Mouse (Mus musculus) MN1 (cell line): ENCODE data around the gene Nsl1.
"Not testable (repeated sequence)": the region's sequence is repeated elsewhere in the genome, so short reads cannot be mapped to it uniquely, and the experiment has no call there.

Experiments
- DNase-seq: peaks from one replicate; pipeline ENCODE4 v3.0.0-alpha.2; 2016; ENCODE audit warnings: low spot score

The Nsl1 gene

DNA sequence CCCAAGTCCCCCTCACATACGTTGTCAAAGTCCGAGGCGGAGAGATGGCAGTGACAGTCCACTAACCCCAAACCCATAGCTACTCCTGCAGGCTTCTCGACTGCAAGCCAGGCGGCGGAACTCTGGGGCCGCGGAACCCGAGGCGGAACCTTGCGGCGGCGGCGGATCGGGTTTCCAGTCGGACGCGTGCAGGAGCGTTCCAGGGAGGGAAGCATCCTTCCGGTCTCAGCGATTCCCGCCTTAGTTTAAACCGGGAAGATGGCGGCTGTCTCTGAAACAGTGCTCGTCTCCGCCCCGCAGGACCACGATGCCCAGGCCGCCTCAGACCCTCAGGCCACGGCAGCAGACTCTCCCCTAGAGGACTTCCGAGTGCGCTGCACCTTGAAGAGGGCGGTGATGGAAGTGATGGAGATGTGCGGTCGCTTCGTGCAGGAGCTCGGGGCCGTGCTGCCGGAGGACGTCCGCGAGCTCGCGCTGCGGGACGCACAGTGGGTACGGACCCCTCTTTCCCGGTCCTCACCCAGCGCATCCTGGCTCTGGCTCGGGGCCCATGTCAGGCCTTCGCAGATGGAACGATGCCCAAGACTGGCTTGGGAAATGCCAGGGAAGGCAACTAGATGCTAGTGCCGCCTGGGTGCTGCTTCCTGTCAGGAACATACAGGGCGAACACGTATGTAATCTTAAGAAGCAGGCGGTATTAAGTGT, at the start of gene Nsl1, which contains the start of gene Tatdn3:
Gene Nsl1 (plus strand): TSS at position 232 of the 705 bp plus-strand sequence.
Gene Tatdn3 (minus strand): TSS at position 152 of the 705 bp plus-strand sequence.
- DNase-seq, result peak; percentile 94

DNA sequence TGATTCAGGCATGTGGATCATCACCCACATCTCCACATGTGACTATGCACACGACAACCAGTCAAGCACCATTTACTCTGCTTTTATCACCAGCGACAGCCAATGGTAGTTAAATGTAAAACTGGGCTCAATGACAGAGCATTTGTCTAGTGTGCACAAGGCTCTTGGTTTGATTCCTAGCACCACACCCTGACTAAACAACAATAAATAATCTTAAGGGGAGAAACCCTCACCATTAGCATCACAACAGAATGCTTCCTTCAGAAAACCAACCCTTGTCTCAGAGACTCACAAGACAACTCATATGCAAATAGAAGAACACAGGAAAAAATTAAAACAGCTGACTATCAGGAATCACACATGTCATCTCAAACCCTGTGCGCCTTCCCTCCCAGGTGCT, 48.5 kb upstream of the Nsl1 start:
- no peak for DNase-seq

DNA sequence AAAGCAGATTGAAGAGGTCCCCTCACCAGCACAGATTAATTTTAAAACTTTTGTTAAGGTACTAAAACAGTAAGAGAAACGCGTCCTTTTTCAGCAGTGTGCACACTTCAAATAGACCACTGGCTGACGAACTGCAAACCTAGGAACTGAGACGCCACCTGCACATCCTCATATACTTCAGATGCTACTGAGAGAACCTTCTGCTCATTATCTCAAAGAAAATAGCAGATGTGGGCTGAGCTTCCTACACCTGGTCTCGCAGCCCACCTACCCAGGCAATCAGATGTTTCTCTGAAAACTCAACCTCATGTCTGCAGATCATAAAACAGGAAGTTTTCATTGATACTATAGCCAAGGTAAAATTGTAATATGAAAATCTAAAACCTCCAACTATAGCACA, 43.0 kb upstream of the Nsl1 start:
- DNase-seq, result no peak

DNA sequence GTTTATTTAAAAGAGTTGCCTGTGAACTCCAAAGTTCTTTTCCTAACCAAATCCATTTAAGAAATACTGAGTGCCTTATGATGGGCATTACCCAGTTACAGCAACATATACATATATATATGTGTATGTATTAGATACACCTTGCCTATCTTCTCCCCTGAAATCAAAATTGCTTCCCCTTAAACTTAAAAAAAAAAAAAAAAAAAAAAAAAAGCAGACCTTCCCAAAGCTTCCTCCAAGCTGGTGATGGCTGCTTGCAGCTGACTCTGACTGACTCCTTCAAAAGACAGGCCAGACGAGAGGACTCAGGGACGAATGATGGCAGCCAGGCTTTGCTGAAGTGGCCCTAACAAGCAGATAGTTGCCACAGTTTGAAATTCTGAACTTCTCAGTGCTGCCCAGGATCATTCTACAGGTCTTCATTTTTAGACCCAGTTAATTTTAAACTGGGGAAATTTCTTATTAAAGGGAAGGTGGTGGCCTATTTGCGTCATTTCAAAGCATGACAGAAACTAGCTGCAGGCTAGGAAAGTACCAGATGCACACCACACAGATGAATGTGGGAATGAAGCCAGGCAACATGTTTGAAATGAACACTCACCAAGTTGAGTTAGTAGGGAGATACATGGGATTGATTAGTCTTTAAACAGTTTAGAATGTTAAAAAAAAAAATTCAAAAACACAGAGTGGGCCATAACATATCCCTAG, 42.4 kb upstream of the Nsl1 start:
- DNase-seq, result no peak

DNA sequence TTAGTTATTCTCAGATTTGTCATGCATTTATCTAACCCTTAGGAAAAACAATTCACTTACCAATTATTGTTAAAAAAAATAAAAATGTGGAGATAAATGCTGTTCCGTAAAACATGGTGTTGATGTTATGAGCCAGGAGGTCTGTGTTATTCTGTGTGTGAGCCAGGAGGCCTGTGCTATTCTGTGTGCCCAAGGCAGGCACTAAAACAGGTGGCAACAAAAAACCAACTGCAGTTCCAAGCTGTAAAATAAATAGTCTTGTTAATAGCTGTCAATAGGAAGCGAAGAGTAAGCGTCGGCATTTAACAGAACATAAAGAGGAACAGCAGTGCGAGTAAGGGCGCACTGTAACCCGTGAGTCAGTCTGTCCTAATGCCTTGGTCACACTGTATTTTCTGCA, 41.8 kb upstream of the Nsl1 start:
- no peak for DNase-seq

DNA sequence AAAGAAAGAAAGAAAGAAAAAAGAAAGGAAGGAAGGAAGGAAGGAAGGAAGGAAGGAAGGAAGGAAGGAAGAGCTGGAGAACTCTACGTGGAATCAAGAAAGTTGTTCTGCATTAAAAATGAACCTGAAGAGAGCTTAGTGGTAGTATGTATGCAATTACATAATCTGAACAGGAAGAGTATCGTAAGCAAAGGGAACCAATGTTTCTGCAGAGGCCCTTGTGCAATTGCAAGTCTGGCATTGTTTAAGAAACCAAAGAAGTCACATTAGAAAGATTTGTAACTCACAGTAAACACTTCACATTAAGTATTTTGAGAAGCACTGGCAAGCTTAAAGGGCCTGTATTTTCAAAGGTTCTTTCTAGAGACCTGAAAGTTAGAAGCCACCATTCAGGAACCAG, 39.7 kb upstream of the Nsl1 start:
- DNase-seq, result no peak

DNA sequence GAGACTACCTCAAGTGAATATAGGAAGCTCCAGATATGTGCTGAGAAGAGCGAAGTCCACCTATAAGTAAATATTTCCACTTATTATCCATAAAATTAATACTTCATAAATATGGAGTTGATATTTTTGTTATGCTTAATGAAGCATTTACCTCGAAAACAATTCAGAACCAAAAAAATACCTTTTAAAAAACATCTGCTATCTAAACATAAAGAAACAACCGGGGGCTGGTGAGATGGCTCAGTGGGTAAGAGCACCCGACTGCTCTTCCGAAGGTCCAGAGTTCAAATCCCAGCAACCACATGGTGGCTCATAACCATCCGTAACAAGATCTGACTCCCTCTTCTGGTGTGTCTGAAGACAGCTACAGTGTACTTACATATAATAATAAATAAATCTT, 39.0 kb upstream of the Nsl1 start:
- not testable (repeated sequence) for DNase-seq

DNA sequence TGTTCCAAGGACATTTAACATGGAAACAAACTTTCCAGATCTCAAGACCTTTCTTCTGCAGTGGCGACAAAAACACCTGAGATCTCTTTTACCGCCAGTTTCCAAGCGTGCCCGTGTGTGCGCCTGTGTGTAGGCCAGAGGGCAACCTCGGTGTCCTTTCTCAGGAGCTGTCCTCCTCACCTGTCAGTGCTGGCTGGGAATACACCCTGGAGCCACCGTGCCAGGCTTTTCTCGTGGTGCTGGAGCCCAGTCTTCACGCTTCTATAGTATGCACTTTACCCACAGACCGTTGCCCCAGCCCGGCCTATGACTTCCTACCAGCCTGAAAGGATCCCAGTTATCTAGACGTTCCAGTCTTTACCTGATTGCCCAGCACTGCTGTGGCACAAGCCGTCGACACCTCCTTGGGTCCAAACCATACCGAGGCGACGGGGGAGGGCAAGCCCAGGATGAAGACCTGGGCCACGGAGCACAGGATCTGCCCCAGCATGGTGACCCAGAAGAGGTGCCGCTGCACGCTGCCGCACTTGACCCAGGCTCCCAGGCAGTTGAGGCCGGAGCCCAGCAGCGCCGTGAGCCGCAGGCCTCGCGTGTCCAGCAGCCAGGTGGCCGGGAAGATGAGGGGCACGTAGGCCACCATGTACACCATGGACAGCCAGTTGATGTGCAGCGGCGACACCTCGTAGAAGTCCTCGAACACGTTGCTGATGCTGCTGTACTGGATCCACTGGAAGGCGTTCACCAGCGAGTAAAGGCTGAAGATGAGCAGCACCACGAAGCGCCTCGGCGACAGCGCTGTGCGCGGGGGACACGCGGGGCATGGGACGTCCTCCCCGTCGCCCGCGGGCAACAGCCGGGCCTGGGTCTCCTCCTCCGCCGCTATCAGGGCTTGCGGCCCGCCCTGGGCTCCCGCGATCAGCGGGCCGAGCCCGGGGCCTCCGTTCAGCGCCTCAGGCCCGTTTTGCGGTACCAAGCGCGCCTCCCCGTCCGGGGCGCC, 37.5 kb upstream of the Nsl1 start:
- DNase-seq, result peak; percentile 52

DNA sequence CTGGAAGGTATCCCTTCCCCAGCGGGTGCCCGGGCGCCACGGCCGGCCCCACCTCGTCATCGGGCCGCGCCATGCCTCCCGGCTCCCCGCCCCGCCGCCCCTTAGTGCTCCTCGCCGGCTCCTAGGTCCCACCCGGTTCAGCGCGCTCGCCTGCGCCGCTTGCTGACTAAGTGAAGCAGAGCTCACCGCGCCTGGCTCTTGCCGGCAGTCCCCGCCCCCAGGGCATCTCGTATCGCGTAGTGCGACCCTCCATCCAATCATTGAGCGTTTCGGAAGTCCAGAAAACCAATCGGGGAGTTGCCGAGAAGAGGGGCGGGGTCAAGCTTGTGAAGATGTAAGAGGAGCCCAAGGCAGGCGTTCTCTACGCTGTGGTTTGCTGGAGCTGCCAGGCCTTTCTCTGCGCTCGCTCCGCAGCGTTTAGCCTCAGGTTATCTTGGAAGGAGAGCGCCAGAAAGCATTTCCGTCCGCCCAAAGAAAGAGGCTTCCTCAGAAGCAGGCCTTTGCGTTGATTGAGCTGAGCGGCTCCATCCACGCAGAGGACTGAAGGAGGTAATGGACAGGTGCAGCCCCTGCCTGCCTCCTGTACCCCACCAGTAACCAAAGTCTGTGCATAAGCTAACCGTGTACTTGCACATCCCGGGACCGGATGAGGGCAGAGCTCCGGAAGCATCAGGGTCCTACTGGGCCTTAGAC, 36.6 kb upstream of the Nsl1 start, which contains the start of gene Flvcr1:
Gene Flvcr1 (minus strand): TSS at position 138 of the 693 bp plus-strand sequence.
- DNase-seq, result peak; percentile 99

DNA sequence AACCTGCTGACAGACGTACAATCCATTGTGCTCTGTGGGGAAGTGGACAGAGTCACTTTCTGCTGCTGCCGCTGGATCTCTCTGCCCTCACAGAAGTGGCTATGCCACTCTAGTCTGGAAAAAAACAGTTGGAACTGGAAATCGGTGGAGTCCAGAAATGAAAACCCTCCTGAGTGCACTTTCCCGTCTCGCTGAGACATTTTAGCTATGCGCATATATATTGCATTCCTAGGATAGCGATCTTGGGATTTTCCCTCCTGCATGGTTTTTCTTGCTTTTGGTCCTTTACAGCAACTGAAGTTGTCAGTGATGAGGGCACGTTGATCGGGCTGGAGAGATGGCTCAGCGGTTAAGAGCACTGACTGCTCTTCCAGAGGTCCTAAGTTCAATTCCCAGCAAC, 32.6 kb upstream of the Nsl1 start:
- no peak for DNase-seq

DNA sequence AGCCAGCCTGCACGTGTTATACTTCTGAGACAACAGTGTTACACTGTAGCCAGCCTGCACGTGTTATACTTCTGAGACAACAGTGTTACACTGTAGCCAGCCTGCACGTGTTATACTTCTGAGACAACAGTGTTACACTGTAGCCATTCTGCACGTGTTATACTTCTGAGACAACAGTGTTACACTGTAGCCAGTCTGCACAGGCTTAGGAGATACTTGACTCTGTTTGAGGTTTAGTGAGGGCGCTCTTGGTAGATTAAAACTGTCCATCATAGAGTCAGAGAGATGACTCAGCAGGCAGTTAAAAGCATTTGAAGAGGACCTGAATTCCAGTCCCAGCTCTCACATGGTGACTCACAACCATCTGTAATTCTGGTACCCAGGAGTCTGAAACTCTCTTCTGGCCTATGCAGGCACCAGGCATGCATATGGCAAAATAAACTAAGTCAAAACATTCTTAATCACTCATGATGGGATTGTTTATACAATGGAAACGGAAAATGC, 31.8 kb upstream of the Nsl1 start:
- peak; percentile 36 for DNase-seq

DNA sequence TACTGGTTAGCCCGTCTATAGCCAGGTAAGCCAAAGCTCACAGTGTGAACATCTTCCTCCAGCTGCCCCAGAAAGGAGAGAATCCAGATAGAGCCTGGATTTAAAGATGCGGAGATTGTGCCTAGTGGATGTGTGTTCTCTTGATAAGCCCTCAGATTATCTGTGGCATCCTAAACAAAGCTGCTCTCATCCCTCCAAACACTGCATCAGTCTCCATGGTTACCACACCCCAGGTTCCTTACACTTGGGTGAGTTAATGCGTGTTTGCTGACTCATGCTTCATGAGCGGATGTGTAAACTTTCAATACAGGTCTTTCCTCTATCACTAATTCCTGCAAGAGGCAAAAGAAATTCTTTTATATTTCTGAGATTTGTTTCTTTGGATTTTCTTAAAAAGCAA, 27.2 kb upstream of the Nsl1 start:
- peak; percentile 62 for DNase-seq

DNA sequence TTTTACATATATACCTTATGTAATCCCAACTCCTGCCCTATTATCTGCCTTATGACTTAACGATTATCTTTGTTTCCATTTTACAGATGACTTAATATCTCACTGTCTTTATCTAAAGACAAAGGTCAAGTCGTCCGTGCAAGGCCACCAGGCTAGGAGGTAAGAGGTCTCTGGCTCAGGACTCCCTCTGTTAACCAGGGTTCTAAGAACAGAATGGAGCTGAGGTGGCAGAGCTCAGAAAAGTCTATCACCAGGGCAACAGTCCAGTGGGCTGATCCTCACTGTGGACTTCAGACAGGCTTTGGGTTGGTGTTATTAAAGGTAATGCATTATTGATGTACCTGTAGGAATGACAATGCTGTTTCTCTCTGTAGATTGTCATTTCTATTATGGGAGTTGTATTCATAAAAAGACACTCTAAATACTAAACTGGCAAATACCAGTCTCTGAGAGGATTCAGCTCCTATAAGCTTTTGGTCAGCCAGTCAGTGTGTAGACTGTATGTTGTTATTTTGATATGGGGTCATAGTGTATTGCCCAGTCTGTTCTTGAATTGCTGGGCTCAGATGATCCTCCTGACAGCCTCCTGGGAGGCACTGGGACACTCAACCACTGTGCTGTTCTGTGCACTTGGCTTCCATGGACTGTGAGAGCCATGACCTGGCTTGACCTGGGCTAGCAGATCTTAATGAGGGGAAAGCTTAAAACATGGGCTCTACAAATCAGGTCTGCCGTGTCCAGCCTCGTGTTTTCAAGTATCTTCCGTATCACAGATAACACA, 26.1 kb upstream of the Nsl1 start, which contains the start of gene Spata45:
Gene Spata45 (plus strand): TSS at position 86 of the 781 bp plus-strand sequence.
- DNase-seq, result no peak

DNA sequence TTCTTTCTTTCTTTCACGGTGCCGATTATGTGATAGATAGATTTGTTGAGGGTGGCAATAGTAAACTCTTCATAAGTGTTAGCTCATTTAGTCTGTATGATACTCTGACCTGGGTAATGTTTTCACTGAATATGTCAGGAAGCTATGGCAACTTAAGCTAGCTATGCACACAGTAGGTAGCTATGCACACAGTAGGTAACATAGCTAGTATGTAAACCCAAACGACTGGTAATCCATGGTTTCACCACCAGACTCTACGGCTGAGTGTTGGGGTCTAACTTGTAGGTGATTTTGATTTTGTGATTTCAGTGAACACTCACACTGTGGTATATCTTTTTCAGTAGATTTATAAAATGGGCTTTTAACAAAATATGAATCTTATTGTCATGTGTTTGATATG, 24.8 kb upstream of the Nsl1 start:
- no peak for DNase-seq

DNA sequence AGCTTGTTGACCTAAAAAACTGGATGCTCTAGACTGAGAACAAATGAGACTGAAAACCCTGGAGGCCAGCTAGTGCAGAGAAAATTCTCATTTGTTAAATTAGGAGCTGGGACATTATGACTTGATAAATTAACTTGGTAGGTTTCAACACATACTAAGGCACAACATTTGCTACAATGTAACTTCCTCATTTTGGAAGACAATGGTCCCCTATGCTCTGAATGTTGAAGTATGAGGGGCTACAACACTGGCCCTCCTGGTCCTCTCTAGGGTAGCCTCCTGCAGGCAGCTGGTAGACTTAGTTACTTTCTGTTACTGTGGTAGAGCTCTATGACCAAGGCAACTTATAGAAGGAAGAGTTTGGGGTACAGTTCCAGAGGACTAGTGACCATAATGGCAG, 21.5 kb upstream of the Nsl1 start:
- no peak for DNase-seq

DNA sequence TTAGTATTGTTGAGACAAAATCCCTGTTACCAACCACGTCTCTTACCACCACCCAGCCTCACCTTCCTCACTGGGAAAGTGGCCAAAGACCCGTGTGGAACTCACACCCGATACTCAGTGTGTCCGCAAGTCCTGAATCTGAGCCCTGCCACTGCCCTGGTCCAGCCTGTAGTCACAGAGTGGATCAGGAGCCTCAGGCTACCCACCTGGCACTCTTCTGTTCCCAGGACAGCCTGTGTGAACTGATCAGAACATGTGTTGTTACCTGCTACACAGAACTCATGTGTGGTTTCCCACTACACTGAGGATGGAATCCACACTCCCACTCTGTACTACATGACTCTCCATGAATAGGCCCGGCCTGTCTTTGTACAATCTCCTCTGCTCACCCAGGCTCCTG, 20.7 kb upstream of the Nsl1 start:
- no peak for DNase-seq

DNA sequence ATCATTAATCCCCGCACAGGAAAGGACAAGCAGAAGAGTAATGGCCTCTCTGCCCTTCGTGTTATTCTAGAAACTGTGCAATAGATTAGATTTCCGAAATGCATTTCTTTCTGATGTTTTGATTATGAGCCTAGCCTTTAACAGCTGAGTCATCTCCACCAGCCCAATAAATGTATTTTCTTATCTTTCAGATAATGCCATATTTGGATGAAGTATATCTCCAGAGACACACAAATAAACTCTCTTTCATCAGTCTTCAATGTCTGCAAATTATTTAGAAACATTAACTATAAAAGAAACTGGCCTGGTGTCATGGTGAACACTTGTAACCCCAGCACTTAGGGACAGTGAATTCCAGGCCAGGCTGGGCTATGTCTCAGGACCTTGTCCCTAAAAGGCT, 20.1 kb upstream of the Nsl1 start:
- no peak for DNase-seq

DNA sequence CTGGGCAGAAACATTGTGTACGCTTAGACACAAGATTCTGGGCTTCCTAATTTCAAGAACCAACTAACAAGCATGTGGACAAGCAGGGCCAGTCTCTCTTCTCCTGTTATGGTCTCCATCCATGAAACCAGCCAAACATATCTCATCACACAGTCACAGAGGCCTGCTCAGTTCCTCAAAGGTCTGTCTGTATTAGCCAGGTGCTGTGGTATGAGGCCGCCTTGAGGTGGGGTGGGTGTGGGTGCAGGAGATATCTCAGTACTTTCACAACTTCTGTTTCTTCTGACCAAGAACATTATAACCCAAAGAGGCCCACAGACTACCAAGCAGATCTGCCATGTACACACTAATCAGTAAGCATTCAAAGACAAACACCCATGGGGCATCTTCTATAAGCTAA, 17.5 kb upstream of the Nsl1 start:
- DNase-seq, result no peak

DNA sequence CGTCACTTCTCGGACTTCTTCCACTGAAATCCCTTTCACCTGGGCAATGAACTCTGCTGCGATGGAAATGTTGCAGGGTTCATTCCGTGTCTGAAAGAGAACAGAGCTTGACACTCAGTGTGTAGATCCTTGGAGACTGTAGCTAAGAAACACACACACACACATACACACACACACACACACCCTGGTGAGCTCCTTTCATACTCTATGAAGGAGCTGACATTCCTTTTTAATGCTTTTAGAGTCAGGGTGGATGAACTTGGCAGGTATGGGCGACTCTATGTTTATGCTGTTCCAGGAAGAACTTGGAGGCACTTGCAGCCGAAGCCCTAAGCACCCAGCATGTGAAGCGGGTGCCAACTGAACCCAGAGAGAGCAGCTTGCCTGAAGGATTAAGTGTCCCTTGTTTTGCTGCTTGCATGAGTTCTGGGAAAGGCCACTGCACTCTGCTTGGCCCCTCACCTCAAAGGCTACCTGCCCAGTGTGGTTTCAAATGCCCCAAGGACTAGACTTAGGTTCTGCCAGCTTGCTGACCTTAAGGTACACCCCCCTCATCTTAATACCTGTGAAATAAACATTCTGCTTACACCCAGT, 16.5 kb upstream of the Nsl1 start:
- DNase-seq, result no peak

DNA sequence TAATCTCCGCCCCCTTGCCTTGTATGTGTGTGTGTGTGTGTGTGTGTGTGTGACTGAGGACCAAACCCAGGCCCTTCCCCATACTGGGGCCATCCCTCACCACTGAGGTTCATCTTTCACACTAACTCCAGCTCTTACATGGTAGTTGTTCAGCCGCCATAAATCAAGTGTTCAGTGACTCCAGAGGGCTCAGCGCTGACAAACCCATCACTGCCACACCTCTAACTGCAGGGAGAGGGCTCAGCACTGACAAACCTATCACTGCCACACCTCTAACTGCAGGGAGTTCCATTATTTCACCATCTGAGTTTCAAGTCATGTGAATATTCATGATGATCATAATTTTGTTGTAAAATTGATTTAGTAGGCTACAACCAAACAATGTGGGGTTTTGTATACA, 9.3 kb upstream of the Nsl1 start:
- no peak for DNase-seq
